Mouse (Mus musculus) MEL (cell line): ENCODE measurements at regions not wholly inside any gene's neighbourhood (a gene's known extent, or its start where the extent isn't known, plus 50 kb on each side); places are given as distances from the start of the nearest gene placed in this dataset.

Source experiments
- DNase-seq: peaks from one replicate; pipeline ENCODE4 v3.0.0; 2011; ENCODE audit warnings: low read depth, low spot score
- H3K27ac ChIP-seq: 2 replicates; pipeline ENCODE4 v1.5.1; 2012; ENCODE audit warnings: low read depth, mild to moderate bottlenecking, control low read depth, low read length, moderate library complexity; ENCODE audit not compliant: control insufficient read depth
- H3K27me3 ChIP-seq, 2 experiments: fragments of 150-350 bp in 1 of 2; sonication (generic) in 1 of 2; 2 replicates each; pipeline ENCODE4 v1.6.1; 2012; ENCODE audit warnings: low read length in 2 of 2, mild to moderate bottlenecking in 2 of 2, improper control_type of control experiment in 1 of 2, moderate library complexity in 1 of 2; ENCODE audit not compliant: insufficient read depth in 2 of 2, control insufficient read depth in 1 of 2
- H3K36me3 ChIP-seq, 2 experiments: 2 replicates each; pipeline ENCODE4 v1.6.1; 2012 to 2014; ENCODE audit warnings: low read length in 2 of 2, improper control_type of control experiment in 1 of 2, inconsistent platforms in 1 of 2, mild to moderate bottlenecking in 1 of 2; ENCODE audit not compliant: insufficient read depth in 2 of 2, control insufficient read depth in 1 of 2
- H3K4me1 ChIP-seq, 2 experiments: fragments of 150-350 bp in 1 of 2; sonication (generic) in 1 of 2; 2 replicates each; pipeline ENCODE4 v1.6.1; 2012; ENCODE audit warnings: low read length in 2 of 2, improper control_type of control experiment in 1 of 2, mild to moderate bottlenecking in 1 of 2; ENCODE audit not compliant: insufficient read depth in 2 of 2, control insufficient read depth in 1 of 2
- H3K4me3 ChIP-seq, 2 experiments: fragments of 150-350 bp in 1 of 2; sonication (generic) in 1 of 2; 2 replicates each; pipeline ENCODE4 v1.5.1; 2012; ENCODE audit warnings: low read depth in 2 of 2, low read length in 2 of 2, mild to moderate bottlenecking in 2 of 2, moderate library complexity in 2 of 2, control low read depth in 1 of 2, improper control_type of control experiment in 1 of 2; ENCODE audit not compliant: control insufficient read depth in 1 of 2, insufficient read depth in 1 of 2
- H3K79me2 ChIP-seq: 2 replicates; pipeline ENCODE4 v1.6.1; 2012; ENCODE audit warnings: mild to moderate bottlenecking, low read length, moderate library complexity; ENCODE audit not compliant: control insufficient read depth, poor library complexity, insufficient read depth
- H3K9ac ChIP-seq: 2 replicates; pipeline ENCODE4 v1.6.1; 2012; ENCODE audit warnings: low read depth, mild to moderate bottlenecking, control low read depth, low read length, moderate library complexity; ENCODE audit not compliant: control insufficient read depth, poor library complexity, severe bottlenecking
- H3K9me3 ChIP-seq: fragments of 150-350 bp; sonication (generic); replicated peaks from 2 replicates; pipeline ENCODE4 v1.6.1; 2012; ENCODE audit warnings: mild to moderate bottlenecking, low read length, improper control_type of control experiment, moderate library complexity; ENCODE audit not compliant: insufficient read depth
- BHLHE40 ChIP-seq: IDR thresholded peaks from 2 replicates; pipeline ENCODE4 v1.6.1; 2012; ENCODE audit warnings: low read depth, mild to moderate bottlenecking, inconsistent platforms, low read length, improper control_type of control experiment, borderline replicate concordance
- CHD1 ChIP-seq: IDR thresholded peaks from 2 replicates; pipeline ENCODE4 v1.6.1; 2012; ENCODE audit warnings: low read depth, mild to moderate bottlenecking, inconsistent platforms, low read length, improper control_type of control experiment
- CHD2 ChIP-seq: IDR thresholded peaks from 2 replicates; pipeline ENCODE4 v1.6.1; 2011; ENCODE audit warnings: low read length, improper control_type of control experiment
- ELF1 ChIP-seq: IDR thresholded peaks from 2 replicates; pipeline ENCODE4 v1.6.1; 2014; ENCODE audit warnings: low read depth, mild to moderate bottlenecking, inconsistent platforms, low read length, improper control_type of control experiment, moderate library complexity
- ETS1 ChIP-seq: IDR thresholded peaks from 2 replicates; pipeline ENCODE4 v1.6.1; 2012; ENCODE audit warnings: low read depth, mild to moderate bottlenecking, inconsistent platforms, low read length, improper control_type of control experiment, moderate library complexity
- GABPA ChIP-seq: IDR thresholded peaks from 2 replicates; pipeline ENCODE4 v1.6.1; 2012; ENCODE audit warnings: low read depth, mild to moderate bottlenecking, inconsistent platforms, low read length, improper control_type of control experiment, moderate library complexity
- GATA1 ChIP-seq: IDR thresholded peaks from 2 replicates; pipeline ENCODE4 v1.6.1; 2011; ENCODE audit warnings: low read depth, low read length, improper control_type of control experiment
- HCFC1 ChIP-seq: IDR thresholded peaks from 2 replicates; pipeline ENCODE4 v1.6.1; 2012; ENCODE audit warnings: low read depth, mild to moderate bottlenecking, inconsistent platforms, low read length, improper control_type of control experiment, moderate library complexity
- JUND ChIP-seq: IDR thresholded peaks from 2 replicates; pipeline ENCODE4 v1.6.1; 2011; ENCODE audit warnings: low read depth, mild to moderate bottlenecking, improper control_type of control experiment, low read length
- MAX ChIP-seq: IDR thresholded peaks from 2 replicates; pipeline ENCODE4 v1.6.1; 2011; ENCODE audit warnings: low read length, improper control_type of control experiment
- MAZ ChIP-seq: IDR thresholded peaks from 2 replicates; pipeline ENCODE4 v1.6.1; 2012; ENCODE audit warnings: low read depth, mild to moderate bottlenecking, inconsistent platforms, low read length, improper control_type of control experiment
- MYC ChIP-seq: IDR thresholded peaks from 2 replicates; pipeline ENCODE4 v1.6.1; 2011; ENCODE audit warnings: low read depth, mild to moderate bottlenecking, low read length, improper control_type of control experiment, moderate library complexity
- NELFE ChIP-seq: IDR thresholded peaks from 2 replicates; pipeline ENCODE4 v1.6.1; 2011; ENCODE audit warnings: low read depth, low read length, improper control_type of control experiment
- POLR2AphosphoS2 ChIP-seq: IDR thresholded peaks from 2 replicates; pipeline ENCODE4 v1.6.1; 2011; ENCODE audit warnings: low read length, improper control_type of control experiment
- RCOR1 ChIP-seq: IDR thresholded peaks from 2 replicates; pipeline ENCODE4 v1.6.1; 2012; ENCODE audit warnings: low read depth, mild to moderate bottlenecking, inconsistent platforms, low read length, improper control_type of control experiment
- SMC3 ChIP-seq: IDR thresholded peaks from 2 replicates; pipeline ENCODE4 v1.6.1; 2011; ENCODE audit warnings: low read depth, low read length, improper control_type of control experiment
- TAL1 ChIP-seq: IDR thresholded peaks from 2 replicates; pipeline ENCODE4 v1.6.1; 2012; ENCODE audit warnings: mild to moderate bottlenecking, inconsistent platforms, low read length, moderate library complexity, mixed read lengths
- TBP ChIP-seq: IDR thresholded peaks from 2 replicates; pipeline ENCODE4 v1.8.0; 2011; ENCODE audit warnings: low read depth, low read length, improper control_type of control experiment
- TCF12 ChIP-seq: IDR thresholded peaks from 2 replicates; pipeline ENCODE4 v1.6.1; 2014; ENCODE audit warnings: low read depth, mild to moderate bottlenecking, inconsistent platforms, low read length, improper control_type of control experiment, moderate library complexity
- USF2 ChIP-seq, 2 experiments: IDR thresholded peaks; 2 replicates each; pipeline ENCODE4 v1.6.1; 2011 to 2012; ENCODE audit warnings: improper control_type of control experiment in 2 of 2, low read length in 2 of 2, borderline replicate concordance in 1 of 2, inconsistent platforms in 1 of 2, low read depth in 1 of 2, mild to moderate bottlenecking in 1 of 2; ENCODE audit not compliant: insufficient read depth in 1 of 2
- ZC3H11A ChIP-seq: IDR thresholded peaks from 2 replicates; pipeline ENCODE4 v1.6.1; 2012; ENCODE audit warnings: low read depth, mild to moderate bottlenecking, inconsistent platforms, low read length, improper control_type of control experiment
- ZNF384 ChIP-seq: IDR thresholded peaks from 2 replicates; pipeline ENCODE4 v1.6.1; 2012; ENCODE audit warnings: low read depth, mild to moderate bottlenecking, inconsistent platforms, low read length, improper control_type of control experiment

DNA sequence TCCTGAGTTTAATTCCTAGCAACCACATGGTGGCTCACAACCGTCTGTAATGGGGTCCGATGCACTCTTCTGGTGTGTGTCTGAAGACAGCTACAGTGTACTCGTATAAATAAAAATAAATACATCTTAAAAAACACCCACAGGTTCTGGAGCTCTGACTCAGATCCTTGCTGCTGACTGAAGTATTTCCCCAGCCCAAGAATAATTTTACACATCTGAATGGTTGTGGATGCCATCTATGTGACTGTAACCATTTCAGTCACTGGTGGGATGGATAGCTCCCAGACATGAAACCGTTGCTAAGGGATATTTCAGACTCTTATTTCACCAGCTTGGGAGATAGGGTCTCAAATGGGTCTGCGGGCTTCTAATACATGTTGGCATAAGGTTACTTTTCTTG is 131.6 kb downstream of the Slc4a3 start:
- Histone ChIP-seq H3K27ac (no peak overlapping the region), H3K4me1 (no peaks in the 10 kb centered on the region), H3K79me2 (no peaks in the 10 kb centered on the region), H3K36me3 (no peaks in the 10 kb centered on the region), H3K9me3 (no peaks in the 10 kb centered on the region), H3K4me3 (no peak overlapping the region), H3K9ac (no peak overlapping the region), H3K27me3 (no peaks in the 10 kb centered on the region)
- TF ChIP-seq CHD1 (no peak), MAZ (no peak), USF2 (IDR thresholded peaks at IDR 0.05; ENCODE audit: borderline replicate concordance in 1 of 2, insufficient read depth in 1 of 2, low read depth in 1 of 2, low read length in 2 of 2) (no peak), BHLHE40 (no peak), HCFC1 (no peak), SMC3 (no peak), ZNF384 (no peak), MYC (no peak)
- no peak for DNase-seq

DNA sequence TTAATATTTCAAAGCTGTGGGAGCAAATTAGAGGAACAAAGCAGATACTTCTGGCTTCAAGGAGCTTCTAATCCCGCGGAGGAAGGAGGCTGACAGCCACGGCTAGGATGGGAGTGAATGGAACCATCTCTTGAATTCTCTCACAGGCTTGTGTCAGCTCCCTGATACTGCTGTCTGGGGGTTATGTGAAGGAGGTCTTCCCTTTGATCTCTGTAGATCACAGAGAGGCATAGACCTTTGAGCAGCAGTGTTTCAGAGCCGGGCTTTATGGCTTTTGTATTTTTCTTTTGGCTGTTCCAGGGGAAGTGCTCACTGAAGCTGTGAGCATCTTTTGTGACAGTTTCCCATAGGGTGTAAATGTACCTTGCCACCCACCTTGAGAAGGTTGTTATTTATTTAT is 132.2 kb downstream of the Slc4a3 start:
- H3K4me3 ChIP-seq, result no peak overlapping the region
- TF ChIP-seq BHLHE40 (no peak), ZC3H11A (no peak), USF2 (IDR thresholded peaks at IDR 0.05; ENCODE audit: borderline replicate concordance in 1 of 2, insufficient read depth in 1 of 2, low read depth in 1 of 2, low read length in 2 of 2) (no peak), RCOR1 (no peak), ELF1 (no peak), HCFC1 (no peak), ZNF384 (no peak), SMC3 (no peak), ETS1 (no peak), CHD1 (no peak), TCF12 (no peak), NELFE (no peak), GATA1 (no peak), GABPA (no peak), TBP (no peak), JUND (no peak), TAL1 (no peak), POLR2AphosphoS2 (no peak), CHD2 (no peak), MAX (no peak)
- TF ChIP-seq, all 39 proteins: peak for 0
- Histone ChIP-seq H3K9ac (no peak overlapping the region), H3K9me3 (no peaks in the 10 kb centered on the region), H3K4me1 (no peaks in the 10 kb centered on the region), H3K27me3 (no peaks in the 10 kb centered on the region), H3K27ac (no peak overlapping the region), H3K36me3 (no peaks in the 10 kb centered on the region), H3K79me2 (no peaks in the 10 kb centered on the region)
- no peak for DNase-seq
